Mouse (Mus musculus) forebrain, embryonic 14.5 days (tissue): ENCODE results near the gene AI854703. TPM values are rescaled to one million over a fixed set of nuclear protein-coding genes. Genes with fewer than 3 reads are reported as not detected.

Experiments
- ATAC-seq: fragments of 200-750 bp; cut with Nextera tagmentation; 2 replicates; pipeline ENCODE4 v1.8.0; 2017; ENCODE audit warnings: mild to moderate bottlenecking, moderate library complexity
- DNase-seq: peaks from one replicate; pipeline ENCODE4 v3.0.0-alpha.2; 2015; ENCODE audit warnings: low spot score
- H3K27ac ChIP-seq: fragments of 300-500 bp; sonication (generic); 2 replicates; pipeline ENCODE4 v1.5.1; 2014; ENCODE audit warnings: low read depth, mild to moderate bottlenecking, control low read depth, low read length, moderate library complexity
- H3K27me3 ChIP-seq: fragments of 300-500 bp; sonication (generic); replicated peaks from 2 replicates; pipeline ENCODE4 v1.6.1; 2014; ENCODE audit warnings: low read length, control low read depth, mixed read lengths; ENCODE audit not compliant: control insufficient read depth, insufficient read depth
- H3K36me3 ChIP-seq: fragments of 300-500 bp; sonication (generic); 2 replicates; pipeline ENCODE4 v1.6.1; 2014; ENCODE audit warnings: low read length, control low read depth; ENCODE audit not compliant: control insufficient read depth, insufficient read depth
- H3K4me1 ChIP-seq: fragments of 300-500 bp; sonication (generic); 2 replicates; pipeline ENCODE4 v1.6.1; 2014; ENCODE audit warnings: antibody characterized with exemption, low read length, control low read depth; ENCODE audit not compliant: control insufficient read depth, insufficient read depth
- H3K4me2 ChIP-seq: fragments of 300-500 bp; sonication (generic); 2 replicates; pipeline ENCODE4 v1.6.1; 2014; ENCODE audit warnings: mild to moderate bottlenecking, control low read depth, low read length
- H3K4me3 ChIP-seq: fragments of 300-500 bp; sonication (generic); 2 replicates; pipeline ENCODE4 v1.5.1; 2014; ENCODE audit warnings: low read depth, low read length, control low read depth
- H3K9ac ChIP-seq: fragments of 300-500 bp; sonication (generic); 2 replicates; pipeline ENCODE4 v1.6.1; 2014; ENCODE audit warnings: mild to moderate bottlenecking, low read length, control low read depth, moderate library complexity
- H3K9me3 ChIP-seq: fragments of 300-500 bp; sonication (generic); replicated peaks from 2 replicates; pipeline ENCODE4 v1.6.1; 2016; ENCODE audit warnings: low read length, control low read depth, mixed read lengths; ENCODE audit not compliant: control insufficient read depth
- WGBS: fragments of 180-500 bp; shearing (Covaris S2); extraction: QIAGEN DNeasy Blood & Tissue Kit; methylation state at CpG from one replicate; pipeline ENCODE4 v1.1.7; 2014; 5-methylcytosine and 5-hydroxymethylcytosine counted together
- polyA plus RNA-seq: library from polyadenylated mRNA; unstranded; fragments of >200 nt; fragmentation: Nextera tagmentation; extraction: Ambion mirVana; gene quantifications from 2 replicates; pipeline ENCODE4 v1.2.1, GENCODE M21; 2014

The AI854703 gene
- polyA plus RNA-seq, 1 experiment from 2014 or later, result 8.2 TPM

- DNase-seq (no peak), ATAC-seq (no peak)
- H3K27ac ChIP-seq, result no peak overlapping the region
- H3K27me3 ChIP-seq, result no peaks in the 10 kb centered on the region
- no peak overlapping the region for H3K4me2 ChIP-seq
- WGBS, result 89% methylated on average over 9 of the region's 9 CpGs
- H3K4me3 ChIP-seq, result no peak overlapping the region
- no peaks in the 10 kb centered on the region for H3K36me3 ChIP-seq
- no peaks in the 10 kb centered on the region for H3K4me1 ChIP-seq
- H3K9ac ChIP-seq, result no peak overlapping the region
- no peaks in the 10 kb centered on the region for H3K9me3 ChIP-seq
These were observed 23.5 kb downstream of the AI854703 start for GRCm38 (mm10) chr6:48650041-48650440.

- Histone ChIP-seq H3K4me1 (no peaks in the 10 kb centered on the region), H3K36me3 (no peaks in the 10 kb centered on the region), H3K4me3 (no peak overlapping the region), H3K4me2 (no peak overlapping the region), H3K27me3 (no peaks in the 10 kb centered on the region), H3K27ac (no peak overlapping the region), H3K9me3 (no peaks in the 10 kb centered on the region), H3K9ac (no peak overlapping the region)
- 83% methylated on average over 5 of the region's 5 CpGs for WGBS
- ATAC-seq, result no peak
- DNase-seq, result no peak
These were observed 32.2 kb downstream of the AI854703 start for GRCm38 (mm10) chr6:48658721-48659120.

- Histone ChIP-seq H3K9ac (no peak overlapping the region), H3K4me3 (no peak overlapping the region), H3K27ac (no peak overlapping the region), H3K4me2 (no peak overlapping the region), H3K9me3 (no peaks in the 10 kb centered on the region), H3K36me3 (no peaks in the 10 kb centered on the region), H3K27me3 (no peaks in the 10 kb centered on the region), H3K4me1 (no peaks in the 10 kb centered on the region)
- DNase-seq (no peak), ATAC-seq (no peak)
- WGBS, result 81% methylated on average over 4 of the region's 4 CpGs
These were observed 38.2 kb downstream of the AI854703 start for GRCm38 (mm10) chr6:48664750-48665149.

- no peaks in the 10 kb centered on the region for H3K4me1 ChIP-seq
- H3K36me3 ChIP-seq, result no peaks in the 10 kb centered on the region
- no peak overlapping the region for H3K4me3 ChIP-seq
- H3K4me2 ChIP-seq, result no peak overlapping the region
- H3K27me3 ChIP-seq, result no peaks in the 10 kb centered on the region
- 92% methylated on average over 9 of the region's 9 CpGs for WGBS
- H3K27ac ChIP-seq, result no peak overlapping the region
- ATAC-seq (no peak), DNase-seq (no peak)
- no peak overlapping the region for H3K9ac ChIP-seq
- no peaks in the 10 kb centered on the region for H3K9me3 ChIP-seq
These were observed 38.9 kb downstream of the AI854703 start for GRCm38 (mm10) chr6:48665471-48665870.

GRCm38 (mm10) chr6:48666159-48666586, 39.6 kb downstream of the AI854703 start:
- no peak for ATAC-seq
- WGBS, result 74% methylated on average over 7 of the region's 7 CpGs

GRCm38 (mm10) chr6:48668022-48668421, 41.5 kb downstream of the AI854703 start:
- ATAC-seq (no peak), DNase-seq (no peak)

More at GRCm38 (mm10) chr6:48666159-48666586, 39.6 kb downstream of the AI854703 start:
- Histone ChIP-seq H3K27ac (no peak overlapping the region), H3K9me3 (no peaks in the 10 kb centered on the region), H3K4me3 (no peak overlapping the region), H3K27me3 (no peaks in the 10 kb centered on the region), H3K36me3 (no peaks in the 10 kb centered on the region), H3K9ac (no peak overlapping the region), H3K4me2 (no peak overlapping the region), H3K4me1 (no peaks in the 10 kb centered on the region)
- DNase-seq, result no peak

GRCm38 (mm10) chr6:48669446-48669969, 42.9 kb downstream of the AI854703 start:
- Histone ChIP-seq H3K4me3 (no peak overlapping the region), H3K4me2 (no peak overlapping the region), H3K9me3 (no peaks in the 10 kb centered on the region), H3K27me3 (no peaks in the 10 kb centered on the region), H3K27ac (no peak overlapping the region), H3K4me1 (no peaks in the 10 kb centered on the region), H3K36me3 (no peaks in the 10 kb centered on the region), H3K9ac (no peak overlapping the region)
- ATAC-seq (no peak), DNase-seq (no peak)
- WGBS, result 53% methylated on average over 2 of the region's 2 CpGs

More at GRCm38 (mm10) chr6:48668022-48668421, 41.5 kb downstream of the AI854703 start:
- Histone ChIP-seq H3K9me3 (no peaks in the 10 kb centered on the region), H3K4me3 (no peak overlapping the region), H3K36me3 (no peaks in the 10 kb centered on the region), H3K27me3 (no peaks in the 10 kb centered on the region), H3K4me1 (no peaks in the 10 kb centered on the region), H3K27ac (no peak overlapping the region), H3K9ac (no peak overlapping the region), H3K4me2 (no peak overlapping the region)

- whole genome bisulfite sequencing, result 95% methylated on average over 9 of the region's 9 CpGs
- no peak overlapping the region for H3K27ac ChIP-seq
- DNase-seq, result no peak
- H3K36me3 ChIP-seq, result no peaks in the 10 kb centered on the region
- no peak for ATAC-seq
- H3K9me3 ChIP-seq, result no peaks in the 10 kb centered on the region
- H3K27me3 ChIP-seq, result no peaks in the 10 kb centered on the region
- H3K4me3 ChIP-seq, result no peak overlapping the region
- H3K4me1 ChIP-seq, result no peaks in the 10 kb centered on the region
- H3K9ac ChIP-seq, result no peak overlapping the region
- no peak overlapping the region for H3K4me2 ChIP-seq
These were observed 47.9 kb downstream of the AI854703 start for GRCm38 (mm10) chr6:48674291-48675058.

- ATAC-seq (no peak), DNase-seq (no peak)
- Histone ChIP-seq H3K4me1 (no peaks in the 10 kb centered on the region), H3K27ac (no peak overlapping the region), H3K4me2 (no peak overlapping the region; the same call in 1 of the 2 replicates), H3K9me3 (no peaks in the 10 kb centered on the region), H3K9ac (no peak overlapping the region), H3K27me3 (no peaks in the 10 kb centered on the region), H3K4me3 (no peak overlapping the region), H3K36me3 (no peaks in the 10 kb centered on the region)
- 42% methylated on average over 10 of the region's 10 CpGs for WGBS
These were observed 48.9 kb downstream of the AI854703 start for GRCm38 (mm10) chr6:48675400-48675930.
